Mouse (Mus musculus): Measurements from ENCODE around the gene Mafg.

DNA sequence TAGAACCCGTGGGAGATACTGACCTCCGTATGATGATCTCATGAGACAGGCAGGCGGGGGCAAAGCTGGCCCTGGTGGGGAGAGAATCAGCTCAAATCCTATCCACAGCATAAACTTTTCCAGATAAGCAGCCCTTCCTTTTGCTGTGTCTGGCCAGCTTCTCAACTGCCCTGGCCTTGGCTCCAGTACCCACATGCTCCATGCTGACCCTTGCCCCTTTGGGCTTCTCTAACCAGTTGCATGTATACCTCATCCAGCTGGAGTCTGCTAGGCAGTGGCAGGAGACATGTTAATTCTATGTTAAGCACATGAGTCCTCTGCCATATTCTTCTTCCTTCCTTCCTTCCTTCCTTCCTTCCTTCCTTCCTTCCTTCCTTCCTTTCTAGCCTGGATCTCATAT lies 21.3 kb upstream of the Mafg start:
- no peak for TF ChIP-seq CTCF (conservative IDR thresholded peaks at IDR 0.05; ENCODE audit: low read length)
- no peak for TF ChIP-seq NANOG (IDR thresholded peaks at IDR 0.05; ENCODE audit: borderline replicate concordance, low read length)

Measured in E14TG2a.4 (cell line).